Mouse (Mus musculus) gastrocnemius, postnatal 36 days (tissue): ENCODE measurements around the gene Pde3b. TPM values are rescaled to one million over a fixed set of nuclear protein-coding genes. Genes with fewer than 3 reads are reported as not detected.
"Not testable (repeated sequence)": the region's sequence is repeated elsewhere in the genome, so short reads cannot be mapped to it uniquely, and the experiment has no call there.

Source experiments
- DNase-seq, 2 experiments: peaks; one replicate each; pipeline ENCODE4 v3.0.0; 2022
- intact Hi-C: fragments of 180-260 bp; cut with DNase I; formaldehyde crosslinking; loops from one replicate; pipeline ENCODE4 v1.15.1; 2025
- total RNA-seq, 2 experiments: library from RNA; stranded (reverse); gene quantifications; 2 replicates each; pipeline ENCODE4 v1.2.3; 2021

Gene Pde3b
- total RNA-seq, 2 experiments from 2014 or later = 3.3 to 5.0 TPM

GRCm38 (mm10) chr7:114477884-114478283 lies 62.8 kb downstream of the Pde3b start:
- no peak for DNase-seq
- intact Hi-C loops = no loop called here

- intact Hi-C loops = no loop called here
- no peak for DNase-seq
These were observed 63.8 kb downstream of the Pde3b start for GRCm38 (mm10) chr7:114478901-114479300.

GRCm38 (mm10) chr7:114479779-114480178 lies 64.7 kb downstream of the Pde3b start:
- no peak for DNase-seq
- intact Hi-C loops = no loop called here

- no peak for DNase-seq
- intact Hi-C loops = no loop called here
These were observed 65.3 kb downstream of the Pde3b start for GRCm38 (mm10) chr7:114480196-114480989.

- intact Hi-C loops = no loop called here
- no peak for DNase-seq
These were observed 65.9 kb downstream of the Pde3b start for GRCm38 (mm10) chr7:114481008-114481407.

- DNase-seq = no peak
- intact Hi-C loops = no loop called here
These were observed 66.4 kb downstream of the Pde3b start for GRCm38 (mm10) chr7:114481429-114481931.

- DNase-seq = no peak
- intact Hi-C loops = no loop called here
These were observed 77.5 kb downstream of the Pde3b start for GRCm38 (mm10) chr7:114492540-114492939.

GRCm38 (mm10) chr7:114494033-114494432 lies 79.0 kb downstream of the Pde3b start:
- DNase-seq = no peak
- intact Hi-C loops = no loop called here

- no peak for DNase-seq
- intact Hi-C loops = no loop called here
These were observed 84.2 kb downstream of the Pde3b start for GRCm38 (mm10) chr7:114499293-114499692.

- no peak for DNase-seq
- intact Hi-C loops = no loop called here
These were observed 93.8 kb downstream of the Pde3b start for GRCm38 (mm10) chr7:114508879-114509278.

- intact Hi-C loops = no loop called here
- no peak for DNase-seq
These were observed 105.0 kb downstream of the Pde3b start for GRCm38 (mm10) chr7:114520122-114520521.

- intact Hi-C loops = no loop called here
- no peak for DNase-seq
These were observed 111.2 kb downstream of the Pde3b start for GRCm38 (mm10) chr7:114526245-114526644.

- intact Hi-C loops = no loop called here
- DNase-seq = no peak
These were observed 121.1 kb downstream of the Pde3b start for GRCm38 (mm10) chr7:114536179-114536578.

GRCm38 (mm10) chr7:114562531-114563241 lies 147.6 kb downstream of the Pde3b start, which contains the start of gene Cyp2r1:
Cyp2r1 (minus strand) TSS chr7:114562972.
- intact Hi-C loops = no loop called here
- peak; percentile 79 to 83 for DNase-seq

GRCm38 (mm10) chr7:114573866-114574265 lies 158.8 kb downstream of the Pde3b start:
- intact Hi-C loops, DNase-seq: not testable (repeated sequence)

- intact Hi-C loops = no loop called here
- DNase-seq = no peak
These were observed 161.8 kb downstream of the Pde3b start for GRCm38 (mm10) chr7:114576931-114577330.

GRCm38 (mm10) chr7:114577665-114578064 lies 162.6 kb downstream of the Pde3b start:
- DNase-seq = no peak
- intact Hi-C loops = no loop called here

GRCm38 (mm10) chr7:114580426-114580825 lies 165.3 kb downstream of the Pde3b start:
- intact Hi-C loops = loop anchor here (2.0 to 10.0 kb wide), 3 partner anchors 57 to 236 kb away; partner anchors contain the start of gene Calca
- peak in 1 of 2 experiments; percentile 36 for DNase-seq

GRCm38 (mm10) chr7:114581200-114581599 lies 166.1 kb downstream of the Pde3b start:
- intact Hi-C loops = loop anchor here (2.0 to 10.0 kb wide), 3 partner anchors 56 to 236 kb away; partner anchors contain the start of gene Calca
- no peak for DNase-seq

GRCm38 (mm10) chr7:114582441-114582840 lies 167.4 kb downstream of the Pde3b start:
- DNase-seq = no peak
- intact Hi-C loops = loop anchor here (5.0 to 10.0 kb wide), 2 partner anchors 55 to 92 kb away; partner anchors contain the start of gene Calca
